Mouse (Mus musculus) 416B (cell line): Measurements from ENCODE around the gene Erf.

Source experiments
- DNase-seq: peaks from one replicate; pipeline ENCODE4 v3.0.0; 2011; ENCODE audit warnings: low read depth

Gene Erf

DNA sequence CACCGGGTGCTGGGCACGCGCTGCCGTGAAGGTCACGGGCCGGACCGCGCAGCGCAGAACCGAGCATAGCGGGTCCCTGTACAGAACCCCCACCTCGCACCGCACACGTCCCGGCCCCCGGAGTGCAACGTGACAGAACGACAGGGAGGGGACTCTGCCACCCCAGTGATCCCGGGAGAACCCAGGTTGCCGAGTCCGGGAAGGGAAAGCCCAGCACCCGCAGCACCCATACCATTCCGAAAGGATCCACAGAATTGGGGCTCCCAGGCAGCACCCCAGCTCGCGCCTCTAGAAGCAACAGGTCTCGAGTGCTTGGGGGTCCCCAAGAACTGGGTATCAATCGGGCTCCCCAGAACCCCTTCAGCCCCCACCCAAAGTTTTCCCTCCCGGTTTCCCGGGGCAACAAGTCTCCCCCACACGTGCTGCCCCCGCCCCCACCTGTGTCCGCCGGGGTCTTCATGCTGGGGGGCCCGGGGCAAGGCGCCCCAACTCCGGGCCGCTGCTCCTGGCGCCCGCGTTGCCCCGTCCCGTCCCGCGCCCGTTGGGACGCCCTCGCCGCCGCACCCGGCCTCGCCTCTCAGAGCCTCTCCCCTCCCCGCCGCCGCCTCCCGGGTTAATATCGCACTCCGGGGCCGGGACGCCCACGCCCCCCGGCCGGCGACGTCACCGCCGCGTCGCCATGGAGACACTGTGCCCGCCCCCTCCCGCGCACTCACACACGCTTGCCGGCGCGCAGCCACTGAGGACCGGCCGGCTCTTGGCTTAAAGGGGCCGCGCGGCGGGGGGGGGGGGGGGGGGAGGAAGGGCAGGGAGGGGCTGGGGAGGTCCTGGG, at the start of gene Erf:
Gene Erf (minus strand): TSS at position 621 of the 832 bp plus-strand sequence.
- DNase-seq, result peak; percentile 88

DNA sequence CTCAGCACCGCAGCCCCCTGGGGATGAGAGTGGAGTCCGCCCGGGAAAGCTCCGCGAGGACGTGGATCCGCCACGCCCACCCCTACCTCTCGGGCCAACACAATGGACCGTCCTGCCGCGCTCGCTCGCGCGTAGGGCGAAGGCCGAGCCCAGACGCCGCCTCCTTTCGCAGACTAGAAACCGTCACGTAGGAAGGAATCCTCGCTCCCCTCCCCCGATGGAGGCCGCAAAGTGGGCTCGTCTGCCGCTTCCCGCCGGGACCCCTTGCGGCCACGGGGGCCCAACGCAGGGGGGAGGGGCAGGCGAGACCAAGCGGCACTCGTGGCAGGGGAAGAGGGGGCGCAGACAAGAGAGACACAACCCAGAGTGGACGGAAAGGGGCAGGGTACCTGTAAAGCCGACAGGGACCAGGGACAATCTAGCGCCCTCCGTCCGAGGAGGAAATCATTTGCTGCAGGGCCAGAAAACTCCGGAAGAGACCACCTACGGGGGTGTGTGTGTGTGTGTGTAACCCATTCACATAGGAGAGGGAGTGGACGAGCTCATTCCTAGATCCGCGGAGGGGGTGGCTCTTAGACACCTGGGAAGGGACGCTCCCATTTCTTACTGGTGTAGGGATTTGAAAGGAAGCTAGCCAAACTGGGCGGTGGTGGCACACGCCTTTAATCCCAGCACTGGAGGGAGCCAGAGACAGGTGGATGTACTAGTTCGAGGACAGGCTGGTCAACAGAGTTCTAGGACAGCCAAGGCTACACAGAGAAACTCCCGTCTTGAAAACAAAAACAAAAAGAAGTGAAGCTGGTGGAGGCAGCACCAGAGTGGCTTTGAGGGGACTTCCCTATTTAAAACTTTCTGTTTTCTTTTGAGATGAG, 47.1 kb upstream of the Erf start, which contains the start of gene Pafah1b3:
Gene Pafah1b3 (minus strand): TSS at position 533 of the 872 bp plus-strand sequence.
- DNase-seq, result no peak

DNA sequence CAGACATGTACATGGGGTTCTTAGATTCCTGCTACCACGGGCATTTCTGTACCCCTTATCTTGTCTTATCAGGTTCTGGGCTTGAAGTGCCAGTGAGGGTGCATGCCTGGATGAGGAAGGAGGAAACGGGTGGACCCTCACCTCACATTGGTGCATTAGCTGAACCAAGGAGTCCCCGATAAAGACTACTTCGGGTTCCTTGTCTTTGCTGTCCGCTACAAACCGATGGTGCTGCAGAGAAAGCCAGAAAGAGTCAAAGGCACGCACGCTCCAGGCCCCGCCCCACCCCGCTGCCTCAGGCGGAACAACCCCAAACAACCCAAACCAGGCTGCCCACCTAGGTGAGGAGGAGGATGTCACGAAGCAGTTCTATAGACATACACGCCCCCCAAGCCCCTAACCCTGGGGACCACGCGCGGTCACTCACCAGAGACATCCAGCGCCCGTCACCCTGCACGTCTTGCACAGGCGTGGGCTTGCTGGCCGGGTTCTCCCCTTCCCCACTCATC, 46.4 kb upstream of the Erf start:
- DNase-seq, result no peak

DNA sequence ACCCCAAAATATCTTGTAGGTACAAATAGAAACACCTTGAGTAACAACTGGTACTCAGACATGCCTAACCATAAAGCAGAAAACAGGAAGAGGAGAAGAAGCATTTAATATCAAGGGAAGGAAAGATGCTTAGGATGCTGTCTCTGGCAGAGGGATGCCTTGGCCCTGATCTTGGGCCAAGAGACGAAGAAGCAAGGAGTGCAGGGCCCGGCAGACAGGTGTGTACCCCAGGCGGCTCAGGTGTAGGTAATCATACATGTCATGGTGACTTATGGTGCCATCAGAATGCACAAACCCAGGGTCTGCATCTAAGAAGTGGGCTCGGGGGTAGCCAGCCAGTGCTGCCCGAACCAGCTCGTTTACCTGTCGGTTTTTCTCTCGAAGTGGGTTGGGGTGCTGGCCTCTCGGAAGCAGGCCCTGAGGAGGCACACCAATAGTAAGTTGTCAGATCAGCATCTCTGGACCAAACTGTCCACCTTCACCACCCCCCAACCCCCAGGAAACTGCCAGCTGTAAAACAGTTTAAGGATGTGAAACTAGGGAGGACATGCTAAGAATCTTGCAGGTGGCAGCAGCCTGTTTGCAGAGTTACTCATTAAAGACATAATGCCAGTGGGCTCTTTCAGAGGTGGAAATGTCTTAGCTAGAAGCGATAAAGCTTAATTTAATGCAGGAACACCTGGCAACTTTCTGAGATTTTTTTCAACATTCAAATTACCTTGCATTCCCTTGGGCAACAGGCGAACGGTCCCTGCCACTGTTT, 44.6 kb upstream of the Erf start:
- no peak for DNase-seq

DNA sequence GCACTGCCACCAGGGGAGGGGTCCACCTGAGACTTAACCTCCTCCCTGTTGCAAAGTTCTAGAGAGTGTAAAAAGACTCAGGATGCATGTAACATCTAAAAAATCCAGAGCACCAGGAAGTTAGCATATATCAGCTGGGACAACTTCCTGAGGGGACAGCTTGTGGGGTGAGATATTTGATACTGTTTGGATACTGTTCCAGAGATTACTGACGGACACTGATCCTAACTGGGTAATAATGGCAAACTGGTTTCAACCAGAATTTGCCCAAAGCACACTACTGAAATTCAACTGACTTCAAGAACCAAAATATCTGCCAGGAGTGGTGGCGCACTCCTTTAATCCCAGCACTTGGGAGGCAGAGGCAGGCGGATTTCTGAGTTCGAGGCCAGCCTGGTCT, 43.9 kb upstream of the Erf start:
- no peak for DNase-seq

DNA sequence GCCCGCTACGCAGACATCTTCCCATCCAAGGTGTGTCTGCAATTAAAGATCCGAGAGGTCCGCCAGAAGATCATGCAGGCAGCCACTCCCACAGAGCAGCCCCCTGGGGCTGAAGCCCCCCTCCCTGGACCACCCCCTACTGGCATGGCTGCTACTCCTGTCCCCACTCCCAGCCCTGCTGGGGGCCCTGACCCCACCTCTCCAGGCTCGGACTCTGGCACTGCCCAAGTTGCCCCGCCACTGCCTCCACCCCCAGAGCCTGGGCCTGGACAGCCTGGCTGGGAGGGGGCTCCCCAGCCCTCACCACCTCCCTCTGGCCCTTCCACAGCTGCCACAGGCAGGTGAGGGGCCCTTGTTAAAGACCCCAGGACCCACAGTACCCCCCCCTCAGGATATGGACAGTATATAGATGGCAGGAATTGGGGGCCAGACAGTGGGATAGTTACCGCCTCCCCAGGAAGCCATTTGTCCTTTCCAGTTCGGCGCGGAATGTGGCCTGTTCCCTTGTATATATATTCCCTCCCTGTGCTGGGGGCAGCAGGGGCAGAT, 42.7 kb upstream of the Erf start:
- no peak for DNase-seq

DNA sequence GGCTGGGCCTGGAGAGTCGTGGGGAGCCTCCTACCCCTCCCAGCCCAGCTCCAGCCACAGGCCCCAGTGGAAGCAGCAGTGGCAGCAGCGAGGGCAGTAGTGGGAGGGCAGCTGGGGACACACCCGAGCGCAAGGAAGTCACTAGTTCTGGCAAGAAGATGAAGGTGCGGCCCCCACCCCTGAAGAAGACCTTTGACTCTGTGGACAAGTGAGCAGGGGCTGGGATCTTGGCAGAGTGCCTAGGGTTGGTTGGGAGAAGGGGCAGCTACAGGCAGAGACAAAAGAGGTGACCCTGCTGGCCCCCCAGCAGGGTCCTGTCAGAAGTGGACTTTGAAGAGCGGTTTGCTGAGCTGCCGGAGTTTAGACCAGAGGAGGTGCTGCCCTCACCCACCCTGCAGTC, 41.5 kb upstream of the Erf start:
- DNase-seq, result no peak

DNA sequence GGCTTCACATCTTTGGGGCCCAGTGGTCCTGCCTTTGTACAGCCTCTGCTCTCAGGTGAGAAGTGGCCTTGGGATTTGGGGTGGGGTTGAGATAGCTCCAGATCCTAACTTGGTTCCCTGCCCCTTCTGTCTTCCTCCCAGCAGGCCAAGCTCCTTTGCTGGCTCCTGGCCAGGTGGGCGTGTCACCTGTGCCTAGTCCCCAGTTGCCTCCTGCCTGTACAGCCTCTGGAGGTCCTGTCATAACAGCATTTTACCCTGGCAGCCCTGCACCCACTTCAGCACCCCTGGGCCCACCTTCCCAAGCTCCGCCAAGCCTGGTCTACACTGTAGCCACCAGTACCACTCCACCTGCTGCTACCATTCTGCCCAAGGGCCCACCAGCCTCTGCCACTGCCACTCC, 40.4 kb upstream of the Erf start:
- DNase-seq, result no peak

DNA sequence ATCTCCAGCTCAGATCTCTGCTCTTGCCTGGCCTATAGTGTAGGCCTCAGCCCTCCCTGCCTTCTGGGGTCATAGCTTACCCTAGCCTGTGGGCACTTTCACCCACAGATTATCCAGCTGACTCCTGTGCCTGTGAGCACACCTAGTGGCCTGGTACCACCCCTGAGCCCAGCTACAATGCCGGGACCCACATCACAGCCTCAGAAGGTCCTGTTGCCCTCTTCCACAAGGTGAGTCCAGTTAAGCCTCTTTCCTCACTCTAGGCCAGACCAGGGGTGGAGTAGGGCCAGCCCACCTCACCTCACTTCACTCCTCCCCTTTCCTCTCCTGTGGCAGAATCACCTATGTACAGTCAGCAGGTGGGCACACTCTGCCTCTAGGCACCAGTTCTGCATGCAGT, 39.9 kb upstream of the Erf start:
- DNase-seq, result no peak

DNA sequence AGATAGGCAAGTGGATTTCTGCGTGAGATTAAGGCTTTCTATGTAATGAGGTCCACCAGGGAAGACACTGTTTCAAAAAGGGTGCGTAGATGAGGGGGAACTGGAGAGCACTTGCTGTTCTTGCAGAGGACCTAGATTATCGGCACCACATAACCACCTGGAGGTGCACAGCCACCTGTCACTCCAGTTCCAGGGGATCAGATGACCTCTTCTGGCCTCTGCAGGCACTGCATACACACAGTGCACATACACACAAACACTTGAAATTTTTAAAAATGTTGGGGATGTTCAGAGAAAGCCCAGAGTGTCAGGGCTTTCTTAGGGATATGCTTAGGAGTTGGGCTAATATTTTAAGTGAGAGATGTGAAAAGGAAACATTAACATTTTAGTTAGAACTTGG, 39.4 kb upstream of the Erf start:
- DNase-seq, result no peak

DNA sequence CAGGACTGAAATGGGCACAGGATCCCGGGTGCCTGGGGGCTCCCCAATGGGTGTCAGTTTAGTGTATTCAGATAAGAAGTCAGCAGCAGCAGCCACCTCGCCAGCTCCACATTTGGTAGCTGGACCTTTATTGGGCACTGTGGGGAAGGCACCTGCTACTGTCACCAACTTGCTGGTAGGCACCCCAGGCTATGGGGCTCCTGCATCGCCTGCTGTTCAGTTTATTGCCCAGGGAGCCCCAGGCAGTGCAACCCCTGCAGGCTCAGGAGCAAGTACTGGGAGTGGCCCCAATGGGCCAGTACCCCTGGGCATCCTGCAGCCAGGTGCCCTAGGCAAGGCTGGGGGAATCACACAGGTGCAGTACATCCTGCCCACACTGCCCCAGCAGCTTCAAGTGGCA, 38.2 kb upstream of the Erf start:
- DNase-seq, result no peak

DNA sequence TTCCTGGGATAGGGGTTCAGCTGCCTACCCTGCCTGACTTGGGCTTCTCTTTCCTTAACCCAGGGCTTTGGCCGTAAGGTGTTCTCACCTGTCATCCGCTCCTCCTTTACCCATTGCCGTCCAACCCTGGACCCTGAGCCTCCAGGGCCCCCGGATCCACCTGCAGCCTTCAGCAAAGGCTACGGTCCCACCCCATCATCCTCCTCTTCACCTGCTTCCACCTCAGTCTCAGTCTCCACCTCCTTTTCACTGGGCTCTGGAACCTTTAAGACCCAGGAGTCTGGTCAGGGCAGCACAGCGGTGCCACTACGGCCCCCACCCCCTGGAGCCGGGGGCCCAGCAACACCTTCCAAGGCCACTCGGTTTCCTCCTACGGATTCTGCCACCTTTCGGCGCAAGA, 37.5 kb upstream of the Erf start:
- no peak for DNase-seq

DNA sequence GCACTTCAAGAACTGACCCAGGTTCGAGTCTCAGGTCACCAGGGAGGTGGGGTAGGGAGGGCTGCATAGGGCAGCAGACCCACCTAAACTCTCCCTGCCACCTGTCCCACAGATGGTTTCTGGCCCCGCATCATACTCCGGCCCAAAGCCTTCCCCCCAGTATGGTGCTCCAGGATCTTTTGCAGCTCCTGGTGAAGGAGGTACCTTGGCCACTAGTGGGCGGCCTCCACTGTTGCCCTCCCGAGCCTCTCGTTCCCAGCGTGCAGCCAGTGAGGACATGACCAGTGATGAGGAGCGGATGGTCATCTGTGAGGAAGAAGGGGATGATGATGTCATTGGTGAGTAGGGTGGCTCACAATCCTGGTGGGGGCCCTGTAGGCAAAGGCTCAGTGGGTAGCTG, 36.4 kb upstream of the Erf start:
- DNase-seq, result no peak

DNA sequence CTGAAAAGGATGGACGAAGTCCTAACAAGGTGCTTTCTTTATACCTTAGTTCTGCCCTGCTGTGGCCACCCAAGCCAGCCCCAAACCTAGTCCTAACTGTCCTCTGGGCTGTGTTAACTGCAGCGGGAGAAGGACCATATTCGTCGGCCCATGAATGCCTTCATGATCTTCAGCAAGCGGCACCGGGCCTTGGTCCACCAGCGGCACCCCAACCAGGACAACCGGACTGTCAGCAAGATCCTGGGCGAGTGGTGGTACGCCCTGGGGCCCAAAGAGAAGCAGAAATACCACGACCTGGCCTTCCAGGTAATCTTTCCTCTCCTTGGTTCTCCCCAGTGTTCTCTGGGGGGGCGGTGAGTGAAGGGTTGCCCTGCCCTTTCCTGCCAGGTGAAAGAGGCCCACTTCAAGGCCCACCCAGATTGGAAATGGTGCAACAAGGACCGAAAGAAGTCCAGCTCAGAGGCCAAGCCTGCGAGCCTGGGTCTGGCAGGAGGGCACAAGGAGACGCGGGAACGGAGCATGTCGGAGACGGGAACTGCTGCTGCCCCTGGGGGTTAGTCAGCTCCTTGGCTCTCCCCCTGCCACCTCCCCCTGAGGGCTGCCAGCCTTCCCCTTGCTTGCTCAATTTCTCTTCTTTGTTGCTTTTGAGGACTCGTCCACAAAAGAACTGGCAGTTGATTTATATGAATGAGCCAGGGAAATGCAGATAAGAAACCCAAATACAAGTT, 35.1 kb upstream of the Erf start:
- DNase-seq, result no peak

DNA sequence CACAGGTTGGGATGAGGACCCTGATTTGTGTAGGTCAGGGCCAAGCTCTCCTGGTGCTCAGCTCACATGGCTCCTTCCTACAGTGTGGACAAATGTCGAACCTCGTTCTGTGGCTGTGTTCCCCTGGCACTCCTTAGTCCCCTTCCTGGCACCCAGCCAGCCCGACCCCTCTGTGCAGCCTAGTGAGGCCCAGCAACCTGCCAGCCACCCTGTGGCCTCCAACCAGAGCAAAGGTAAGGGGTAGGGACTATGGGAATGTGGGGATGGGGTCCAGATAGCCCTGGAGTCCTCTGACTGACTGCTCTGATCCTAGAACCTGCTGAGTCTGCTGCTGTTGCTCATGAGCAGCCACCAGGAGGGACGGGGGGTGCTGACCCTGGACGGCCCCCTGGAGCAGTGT, 34.2 kb upstream of the Erf start:
- DNase-seq, result no peak

DNA sequence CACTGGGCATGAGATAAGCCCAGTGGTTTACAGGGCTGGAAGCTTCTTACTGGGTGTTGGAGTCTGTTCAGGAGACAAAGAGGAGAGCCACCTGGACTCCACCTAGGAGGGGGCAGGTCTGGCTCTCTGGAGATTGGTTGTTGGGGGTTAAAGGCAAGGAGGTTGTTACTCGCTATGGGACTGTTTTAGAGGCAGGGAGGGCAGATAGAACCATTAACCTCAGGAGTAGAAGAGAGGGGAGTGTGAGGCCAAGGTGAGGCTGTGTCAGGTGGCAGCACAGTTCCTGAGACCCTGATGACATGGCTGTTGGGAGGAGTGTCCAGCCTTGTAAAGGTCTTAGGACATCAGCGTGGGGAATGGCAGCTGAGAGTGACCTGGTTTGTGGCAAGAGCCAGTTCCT, 33.6 kb upstream of the Erf start:
- DNase-seq, result no peak

DNA sequence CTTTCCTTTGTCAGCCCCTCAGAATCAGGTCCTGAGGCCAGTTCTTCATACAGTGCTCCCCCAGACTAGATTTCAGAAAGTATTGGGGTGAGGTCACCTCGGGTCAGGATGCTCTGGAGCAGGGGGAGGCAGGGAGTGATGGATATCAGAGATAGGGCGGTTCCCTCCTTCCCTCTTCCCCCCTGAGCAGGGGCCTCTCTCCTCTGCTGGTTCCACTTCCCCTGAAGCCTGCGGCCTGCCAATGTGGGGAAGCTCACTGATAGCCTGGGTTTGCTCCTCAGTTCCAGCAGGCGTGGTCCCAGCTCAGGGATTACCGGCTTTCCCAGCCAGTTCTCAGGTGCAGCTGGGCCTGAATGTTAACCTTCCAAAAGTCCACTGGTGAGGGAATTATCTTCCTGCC, 33.1 kb upstream of the Erf start:
- DNase-seq, result peak; percentile 48

DNA sequence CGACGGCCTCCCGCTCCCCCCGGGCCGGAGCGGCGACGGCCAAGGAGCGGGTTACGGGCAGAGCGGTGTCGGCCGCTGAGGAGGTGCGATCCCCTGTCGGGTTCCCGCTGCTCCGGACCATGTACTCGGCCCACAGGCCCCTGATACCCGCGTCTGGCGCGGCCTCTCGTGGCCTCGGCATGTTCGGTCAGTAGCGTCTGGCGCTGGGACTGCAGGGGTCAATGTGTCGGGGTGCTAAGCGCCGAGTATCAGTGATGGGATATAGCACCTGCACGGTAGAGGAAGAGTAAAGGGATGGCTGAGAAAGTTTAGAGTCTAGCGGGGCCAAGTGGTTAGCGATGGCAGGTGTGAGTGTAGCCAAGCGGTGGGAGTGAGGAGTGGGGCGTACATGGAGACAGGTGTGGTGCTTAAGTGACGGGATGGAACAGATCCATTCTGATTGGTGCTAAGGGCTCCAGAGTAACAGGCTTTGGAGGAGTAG, 32.2 kb upstream of the Erf start:
- peak; percentile 49 for DNase-seq

DNA sequence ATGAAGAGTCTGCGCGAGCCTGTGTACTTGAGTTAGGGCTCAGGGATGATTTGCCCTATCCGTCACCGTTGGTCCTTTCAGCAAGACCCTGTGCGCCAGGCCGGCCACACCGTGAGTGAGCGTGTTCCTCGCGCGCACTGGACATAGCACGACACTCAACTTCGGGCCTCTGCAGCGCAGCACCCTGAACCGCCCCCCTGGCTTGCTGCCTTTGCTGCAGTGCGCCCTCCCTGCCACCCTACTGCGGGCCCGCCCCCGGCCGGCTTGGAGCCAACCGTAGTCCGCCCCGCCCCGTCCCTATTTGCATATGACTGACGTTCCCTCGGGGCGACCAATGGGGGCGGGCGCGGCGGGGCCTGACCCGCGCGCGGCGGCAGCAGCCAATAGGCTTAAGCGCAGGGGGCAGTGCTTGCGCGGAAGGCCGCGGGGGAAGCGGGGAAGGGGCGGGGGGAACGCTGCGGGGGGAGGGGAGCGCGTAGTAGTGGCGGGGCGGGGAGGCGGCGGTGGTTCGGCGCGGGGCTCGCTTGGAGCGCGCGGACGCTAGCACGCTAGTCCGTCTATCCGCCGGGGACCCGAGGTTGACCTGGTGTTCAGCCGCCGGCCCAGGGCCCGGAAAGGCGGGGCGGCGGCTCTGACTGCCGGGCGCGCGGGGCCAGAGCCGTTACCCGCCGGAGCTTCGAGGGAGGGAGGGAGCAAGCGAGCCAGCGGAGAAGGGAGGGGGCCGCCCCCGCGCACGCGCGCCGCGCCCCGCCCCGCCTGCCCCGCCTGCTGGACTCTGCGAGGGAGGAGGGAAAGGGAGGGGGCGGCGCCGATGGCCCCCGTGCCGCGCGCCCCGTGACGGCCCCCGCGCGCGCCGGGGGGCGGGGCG, 31.4 kb upstream of the Erf start:
- peak; percentile 98 for DNase-seq

DNA sequence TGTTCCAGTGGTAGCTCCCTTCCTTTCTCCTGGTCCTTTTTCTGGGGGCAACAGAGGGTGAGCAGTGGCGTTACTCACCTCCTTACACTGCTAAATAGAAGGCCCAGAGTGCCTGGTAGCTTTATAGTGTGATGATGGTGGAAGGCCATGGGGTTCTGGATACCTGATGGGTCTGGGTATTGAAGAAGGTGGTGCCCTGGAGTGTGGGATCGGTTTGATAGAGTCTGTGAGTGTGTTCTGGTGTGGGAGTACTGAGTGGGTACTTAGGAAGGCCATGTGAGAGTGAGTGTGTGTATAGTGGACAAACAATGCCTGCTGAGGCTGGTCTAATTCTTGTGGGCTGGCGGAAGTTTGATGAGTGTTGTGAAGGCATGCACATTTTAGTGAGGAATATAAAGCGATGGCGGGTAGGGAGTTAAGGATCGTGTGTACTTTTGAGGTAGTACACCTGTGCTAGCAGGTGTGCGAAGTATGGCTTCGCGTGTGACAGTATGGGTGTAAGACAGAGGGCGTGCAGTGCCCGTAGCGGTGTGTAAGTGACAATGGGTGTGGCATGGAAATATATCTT, 30.7 kb upstream of the Erf start:
- no peak for DNase-seq
